Mouse (Mus musculus) urinary bladder, postnatal 10 days (tissue): ENCODE data around the gene Cops7a.

Experiments used
- DNase-seq: peaks from one replicate; pipeline ENCODE4 v3.0.0; 2022; ENCODE audit warnings: low spot score

Cops7a gene

GRCm38 (mm10) chr6:124959960-124960359 is 5.4 kb downstream of the Cops7a start:
- DNase-seq: no peak

- DNase-seq: no peak
These were observed 7.2 kb downstream of the Cops7a start for GRCm38 (mm10) chr6:124958127-124958526.

GRCm38 (mm10) chr6:124955212-124955611 is 10.1 kb downstream of the Cops7a start:
- DNase-seq: no peak

- DNase-seq: no peak
These were observed 11.2 kb downstream of the Cops7a start for GRCm38 (mm10) chr6:124953991-124954715.

- DNase-seq: no peak
These were observed 21.8 kb downstream of the Cops7a start for GRCm38 (mm10) chr6:124943526-124943925.

- DNase-seq: no peak
These were observed 23.7 kb downstream of the Cops7a start for GRCm38 (mm10) chr6:124941679-124942078.

GRCm38 (mm10) chr6:124938554-124938953 is 26.8 kb downstream of the Cops7a start:
- no peak for DNase-seq

GRCm38 (mm10) chr6:124937493-124937892 is 27.8 kb downstream of the Cops7a start:
- no peak for DNase-seq

- no peak for DNase-seq
These were observed 28.7 kb downstream of the Cops7a start for GRCm38 (mm10) chr6:124936681-124937080.

- no peak for DNase-seq
These were observed 30.7 kb downstream of the Cops7a start for GRCm38 (mm10) chr6:124934670-124935069.

GRCm38 (mm10) chr6:124933127-124933526 is 32.2 kb downstream of the Cops7a start:
- no peak for DNase-seq

GRCm38 (mm10) chr6:124932314-124932695 is 33.0 kb downstream of the Cops7a start:
- DNase-seq: no peak

GRCm38 (mm10) chr6:124931525-124932313 is 33.6 kb downstream of the Cops7a start:
- no peak for DNase-seq

GRCm38 (mm10) chr6:124930754-124931524 is 34.4 kb downstream of the Cops7a start, which contains the start of gene Mlf2:
Gene Mlf2 (plus strand): TSS chr6:124931386.
- peak; percentile 99 for DNase-seq

GRCm38 (mm10) chr6:124930231-124930630 is 35.1 kb downstream of the Cops7a start:
- no peak for DNase-seq

GRCm38 (mm10) chr6:124925941-124926340 is 39.4 kb downstream of the Cops7a start:
- no peak for DNase-seq

GRCm38 (mm10) chr6:124925173-124925793 is 40.1 kb downstream of the Cops7a start:
- no peak for DNase-seq

- no peak for DNase-seq
These were observed 43.8 kb downstream of the Cops7a start for GRCm38 (mm10) chr6:124921539-124921938.

GRCm38 (mm10) chr6:124920318-124921085 is 44.8 kb downstream of the Cops7a start:
- no peak for DNase-seq

- peak; percentile 82 for DNase-seq
These were observed 45.5 kb downstream of the Cops7a start, which contains the start of gene Ptms for GRCm38 (mm10) chr6:124919695-124920317. Gene Ptms (minus strand): TSS chr6:124920103.
